Mouse (Mus musculus) liver, embryonic 12.5 days (tissue): ENCODE measurements around the gene Elobl. TPM values are rescaled to one million over a fixed set of nuclear protein-coding genes. Genes with fewer than 3 reads are reported as not detected.

Source experiments
- ATAC-seq: fragments of 200-750 bp; cut with Nextera tagmentation; 2 replicates; pipeline ENCODE4 v1.8.0; 2017; ENCODE audit warnings: moderate number of reproducible peaks, mild to moderate bottlenecking, moderate library complexity
- H3K27ac ChIP-seq: fragments of 300-500 bp; sonication (generic); 2 replicates; pipeline ENCODE4 v1.5.1; 2016; ENCODE audit warnings: mild to moderate bottlenecking
- H3K27me3 ChIP-seq: fragments of 300-500 bp; sonication (generic); replicated peaks from 2 replicates; pipeline ENCODE4 v1.6.1; 2016; ENCODE audit warnings: mild to moderate bottlenecking, moderate library complexity
- H3K36me3 ChIP-seq: fragments of 300-500 bp; sonication (generic); 2 replicates; pipeline ENCODE4 v1.6.1; 2016; ENCODE audit warnings: mild to moderate bottlenecking, moderate library complexity
- H3K4me1 ChIP-seq: fragments of 300-500 bp; sonication (generic); 2 replicates; pipeline ENCODE4 v1.6.1; 2016
- H3K4me2 ChIP-seq: fragments of 300-500 bp; sonication (generic); 2 replicates; pipeline ENCODE4 v1.6.1; 2016; ENCODE audit warnings: mild to moderate bottlenecking, moderate library complexity
- H3K4me3 ChIP-seq: fragments of 300-500 bp; sonication (generic); 2 replicates; pipeline ENCODE4 v1.5.1; 2016; ENCODE audit warnings: mild to moderate bottlenecking, moderate library complexity
- H3K9ac ChIP-seq: fragments of 300-500 bp; sonication (generic); 2 replicates; pipeline ENCODE4 v1.6.1; 2016; ENCODE audit warnings: mild to moderate bottlenecking, moderate library complexity
- H3K9me3 ChIP-seq: fragments of 300-500 bp; sonication (generic); replicated peaks from 2 replicates; pipeline ENCODE4 v1.6.1; 2016; ENCODE audit warnings: mild to moderate bottlenecking, moderate library complexity
- WGBS: fragments of 180-500 bp; shearing (Covaris S2); methylation state at CpG from one replicate; pipeline ENCODE4 v1.1.7; 2016; ENCODE audit not compliant: insufficient replicate concordance; 5-methylcytosine and 5-hydroxymethylcytosine counted together
- polyA plus RNA-seq: library from polyadenylated mRNA; unstranded; fragments of >200 nt; fragmentation: Nextera tagmentation; extraction: Ambion mirVana; gene quantifications from 2 replicates; pipeline ENCODE4 v1.2.1, GENCODE M21; 2016

Elobl gene
- polyA plus RNA-seq, 1 experiment from 2014 or later = not detected

DNA sequence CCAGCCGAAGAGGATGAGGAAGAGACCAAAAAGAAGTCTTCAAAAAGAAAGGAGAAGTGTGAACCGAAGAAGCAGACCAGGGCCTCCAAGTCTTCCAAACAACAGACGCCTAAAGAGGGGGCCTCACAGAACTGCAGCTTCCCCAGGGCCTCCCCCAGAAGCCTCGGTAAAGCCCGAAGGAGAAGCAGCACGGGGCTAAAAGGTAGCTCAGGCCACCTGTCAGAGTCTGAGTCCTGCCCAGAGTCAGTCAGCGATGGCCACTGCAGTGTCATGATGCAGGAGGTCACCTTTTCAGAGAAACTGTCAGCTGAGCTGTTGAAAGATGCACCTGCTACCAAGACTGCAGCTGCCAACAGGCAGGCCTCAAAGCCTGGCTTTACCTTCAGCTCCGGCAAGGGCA lies 14.6 kb upstream of the Elobl start:
- 68% methylated on average over 8 of the region's 8 CpGs for WGBS
- no peak; the same call in 1 of the 2 replicates for ATAC-seq
- Histone ChIP-seq H3K4me2 (no peak overlapping the region), H3K4me1 (peaks cover 19% of the 10 kb centered on the region), H3K9ac (no peak overlapping the region), H3K27me3 (no peaks in the 10 kb centered on the region), H3K27ac (no peak overlapping the region), H3K36me3 (peaks cover 42% of the 10 kb centered on the region), H3K4me3 (no peak overlapping the region), H3K9me3 (no peaks in the 10 kb centered on the region)

DNA sequence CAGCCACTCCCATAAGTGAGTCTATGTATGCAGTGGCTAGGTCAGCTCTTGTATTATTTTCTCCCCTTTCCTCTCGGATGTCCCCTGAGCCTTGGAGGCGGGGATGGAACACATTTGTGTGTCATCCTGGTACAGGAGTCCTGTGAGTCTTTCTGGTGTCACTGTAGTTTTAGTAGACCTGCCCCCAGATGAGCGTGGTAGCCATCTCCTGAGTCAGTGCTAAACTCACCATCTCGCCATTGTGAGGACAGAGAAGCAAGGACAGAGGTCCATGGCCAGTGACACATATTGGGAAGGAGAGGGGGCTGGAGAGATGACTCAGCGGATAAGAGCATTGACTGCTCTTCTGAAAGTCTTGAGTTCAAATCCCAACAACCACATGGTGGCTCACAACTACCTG lies 10.5 kb upstream of the Elobl start:
- Histone ChIP-seq H3K4me1 (peaks cover 25% of the 10 kb centered on the region), H3K27ac (no peak overlapping the region), H3K4me2 (no peak overlapping the region), H3K27me3 (no peaks in the 10 kb centered on the region), H3K9me3 (no peaks in the 10 kb centered on the region), H3K9ac (no peak overlapping the region), H3K36me3 (peaks cover 11% of the 10 kb centered on the region), H3K4me3 (no peak overlapping the region)
- WGBS = 80% methylated on average over 5 of the region's 5 CpGs
- no peak for ATAC-seq

DNA sequence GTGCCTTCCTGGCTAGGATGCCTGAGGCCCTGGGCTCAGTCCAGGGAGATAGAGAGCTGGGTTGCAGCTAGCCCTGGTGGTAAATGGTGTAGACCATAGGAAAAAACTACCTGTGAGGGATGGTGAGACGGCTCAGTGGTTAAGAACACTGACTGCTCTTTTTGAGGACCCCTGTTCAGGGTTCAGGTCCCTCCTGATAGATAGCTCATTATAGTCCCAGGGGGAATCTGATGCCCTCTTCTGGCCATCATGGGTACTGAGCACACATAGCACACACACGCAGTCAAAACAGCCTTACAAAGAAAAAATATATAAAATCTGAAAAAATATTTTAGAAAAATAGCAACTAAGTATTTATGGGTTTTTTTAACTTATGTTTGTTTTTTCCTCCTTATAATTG lies 9.6 kb upstream of the Elobl start:
- H3K4me2 ChIP-seq = no peak overlapping the region
- no peaks in the 10 kb centered on the region for H3K9me3 ChIP-seq
- no peak overlapping the region for H3K27ac ChIP-seq
- ATAC-seq = no peak
- 84% methylated on average over 2 of the region's 2 CpGs for WGBS
- H3K36me3 ChIP-seq = peaks cover 2% of the 10 kb centered on the region
- H3K4me3 ChIP-seq = no peak overlapping the region
- H3K9ac ChIP-seq = no peak overlapping the region
- no peaks in the 10 kb centered on the region for H3K27me3 ChIP-seq
- H3K4me1 ChIP-seq = peaks cover 16% of the 10 kb centered on the region

DNA sequence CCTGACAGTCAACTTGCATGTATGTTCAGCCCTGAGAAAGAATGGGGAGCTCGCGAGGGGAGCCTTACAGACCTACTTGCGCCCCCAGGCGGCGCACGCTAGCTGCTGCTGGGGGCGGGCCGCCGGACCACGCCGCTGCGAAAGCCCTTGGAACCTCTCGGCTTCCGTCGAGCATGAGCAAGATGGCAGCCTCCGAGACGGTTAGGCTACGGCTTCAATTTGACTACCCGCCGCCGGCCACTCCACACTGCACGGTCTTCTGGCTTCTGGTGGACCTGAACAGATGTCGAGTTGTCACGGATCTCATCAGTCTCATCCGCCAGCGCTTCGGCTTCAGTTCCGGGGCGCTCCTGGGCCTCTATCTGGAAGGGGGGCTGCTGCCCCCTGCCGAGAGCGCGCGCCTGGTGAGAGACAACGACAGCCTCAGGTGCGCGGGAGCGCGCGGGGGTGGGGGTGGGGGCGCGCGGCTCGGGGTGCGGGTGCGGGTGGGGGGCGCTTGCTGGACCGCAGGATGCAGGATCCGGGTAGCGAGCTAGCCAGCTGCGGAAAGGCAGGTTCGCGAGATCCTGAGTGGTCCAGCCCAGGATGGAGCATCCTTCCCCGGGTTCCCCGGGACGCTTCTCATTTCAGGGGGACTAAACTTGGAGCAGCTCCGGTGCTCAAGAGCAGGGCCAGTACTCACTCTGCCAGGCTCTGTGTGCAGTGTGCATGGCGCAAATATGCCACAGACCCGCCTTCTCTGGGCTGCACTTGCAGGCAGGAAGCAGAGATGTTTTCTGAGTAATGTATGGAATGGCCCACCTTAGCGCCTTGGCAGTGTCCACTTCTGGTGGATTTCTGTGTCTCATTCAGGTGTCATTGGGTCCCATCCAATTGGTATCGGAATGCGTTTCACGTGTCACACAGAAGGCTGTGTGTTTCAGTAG lies 7.3 kb upstream of the Elobl start:
- H3K4me3 ChIP-seq = peak overlapping the region; percentile 75
- peak; percentile 82 for ATAC-seq
- no peaks in the 10 kb centered on the region for H3K9me3 ChIP-seq
- peak overlapping the region; percentile 69 for H3K27ac ChIP-seq
- H3K9ac ChIP-seq = peak overlapping the region; percentile 77
- H3K4me2 ChIP-seq = peak overlapping the region; percentile 86
- WGBS = 2% methylated on average over 62 of the region's 62 CpGs
- peaks cover 15% of the 10 kb centered on the region for H3K4me1 ChIP-seq
- H3K36me3 ChIP-seq = no peaks in the 10 kb centered on the region
- no peaks in the 10 kb centered on the region for H3K27me3 ChIP-seq

DNA sequence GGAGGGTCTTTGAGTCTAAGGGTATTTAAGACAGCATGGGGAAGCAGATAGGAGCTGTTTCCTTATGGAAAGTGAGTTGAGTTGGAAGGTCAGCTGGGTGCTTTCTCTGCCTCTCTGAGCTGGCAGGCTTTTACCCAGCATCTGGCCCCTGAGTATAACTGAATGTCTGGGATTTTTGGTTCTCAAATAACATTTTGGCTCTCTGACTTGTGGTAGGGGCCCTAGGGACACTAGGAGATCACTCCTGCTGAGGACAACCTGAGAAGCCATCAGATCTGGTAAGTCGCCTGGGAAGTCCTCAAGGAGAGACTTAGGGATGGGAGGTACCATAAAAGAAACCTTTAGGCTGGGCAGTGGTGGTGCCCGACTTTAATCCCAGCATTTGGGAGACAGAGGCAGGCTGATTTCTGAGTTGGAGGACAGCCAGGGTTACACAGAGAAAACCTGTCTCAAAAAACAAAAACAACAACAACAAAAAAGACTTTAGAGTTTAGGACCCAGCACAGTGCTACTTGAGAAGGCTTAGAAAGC lies 3.5 kb upstream of the Elobl start, which contains the start of gene Coil:
Coil (plus strand) TSS at position 51 of the 531 bp plus-strand sequence.
- ATAC-seq = no peak
- no peak within 1 kb of the TSS for H3K4me2 ChIP-seq
- H3K9me3 ChIP-seq = no peaks in the 10 kb centered on the region
- H3K4me3 ChIP-seq = no peak within 1 kb of the TSS
- no peaks in the 10 kb centered on the region for H3K36me3 ChIP-seq
- no peaks in the 10 kb centered on the region for H3K27me3 ChIP-seq
- no peak within 1 kb of the TSS for H3K9ac ChIP-seq
- WGBS = 22% methylated on average over 2 of the region's 2 CpGs
- H3K27ac ChIP-seq = no peak within 1 kb of the TSS
- H3K4me1 ChIP-seq = peaks cover 10% of the 10 kb centered on the region

DNA sequence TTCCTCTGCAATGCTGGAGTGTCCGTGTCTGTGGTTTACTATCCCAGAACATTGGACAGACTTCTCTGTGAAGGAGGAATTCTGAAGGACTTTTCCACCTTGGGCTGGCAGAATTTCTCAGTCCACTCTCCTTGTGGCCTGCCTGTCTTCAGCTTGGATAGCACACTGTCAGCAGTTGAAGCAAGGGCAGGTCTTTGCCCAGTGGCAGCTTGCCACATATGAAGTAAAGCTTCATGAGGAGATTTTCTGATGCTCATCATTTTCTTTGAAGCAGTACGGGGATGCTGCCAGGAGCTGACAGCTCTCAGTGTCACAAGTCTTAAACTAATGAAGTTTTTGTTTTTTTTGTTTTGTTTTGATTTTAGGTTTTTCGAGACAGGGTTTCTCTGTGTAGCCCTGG lies 7.9 kb downstream of the Elobl start:
- H3K4me1 ChIP-seq = peaks cover 19% of the 10 kb centered on the region

DNA sequence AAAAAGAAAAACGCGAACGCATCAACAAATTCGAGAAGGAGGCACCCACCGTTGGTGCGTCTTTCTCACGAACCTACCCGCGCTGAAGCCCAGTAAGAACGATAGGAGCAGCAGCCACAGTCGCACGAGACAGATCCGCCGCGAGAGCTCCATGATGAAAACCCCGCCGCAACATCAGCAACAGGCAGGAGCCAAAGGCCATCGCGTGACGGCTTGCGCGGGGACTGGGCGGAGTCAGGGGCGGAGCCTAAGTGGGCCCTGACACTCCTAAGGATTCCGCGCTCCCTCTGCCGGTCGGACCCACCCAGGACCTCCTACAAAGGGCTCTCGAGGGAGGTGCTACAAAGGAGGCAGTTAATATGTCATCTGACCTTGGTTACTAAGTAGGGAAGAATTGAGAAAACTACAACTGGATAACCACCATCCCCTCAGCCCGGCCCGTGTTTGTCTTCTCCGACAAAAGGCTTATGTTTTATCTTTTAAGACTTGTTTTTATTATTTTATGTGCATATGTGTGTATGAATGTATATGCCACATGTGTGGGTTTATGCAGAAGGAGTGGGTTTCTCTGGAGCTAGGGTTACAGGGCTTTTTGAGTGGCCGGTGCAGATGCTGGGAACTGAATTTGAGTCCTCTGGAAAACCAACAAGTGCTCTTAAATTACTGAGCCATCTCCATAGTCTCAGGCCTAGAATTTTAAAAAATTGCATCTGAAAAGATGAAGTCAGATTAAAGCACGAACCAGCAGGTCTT lies 11.3 kb downstream of the Elobl start, which contains the start of gene Scpep1:
Scpep1 (minus strand) TSS at position 249 of the 753 bp plus-strand sequence.
- peak within 1 kb of the TSS; percentile 75 for H3K4me2 ChIP-seq

More for the DNA sequence above, 7.9 kb downstream of the Elobl start:
- no peaks in the 10 kb centered on the region for H3K27me3 ChIP-seq
- no peak overlapping the region for H3K4me2 ChIP-seq
- H3K4me3 ChIP-seq = no peak overlapping the region
- ATAC-seq = no peak
- H3K27ac ChIP-seq = no peak overlapping the region
- 61% methylated on average over 3 of the region's 3 CpGs for WGBS
- no peaks in the 10 kb centered on the region for H3K36me3 ChIP-seq
- no peaks in the 10 kb centered on the region for H3K9me3 ChIP-seq
- H3K9ac ChIP-seq = no peak overlapping the region

DNA sequence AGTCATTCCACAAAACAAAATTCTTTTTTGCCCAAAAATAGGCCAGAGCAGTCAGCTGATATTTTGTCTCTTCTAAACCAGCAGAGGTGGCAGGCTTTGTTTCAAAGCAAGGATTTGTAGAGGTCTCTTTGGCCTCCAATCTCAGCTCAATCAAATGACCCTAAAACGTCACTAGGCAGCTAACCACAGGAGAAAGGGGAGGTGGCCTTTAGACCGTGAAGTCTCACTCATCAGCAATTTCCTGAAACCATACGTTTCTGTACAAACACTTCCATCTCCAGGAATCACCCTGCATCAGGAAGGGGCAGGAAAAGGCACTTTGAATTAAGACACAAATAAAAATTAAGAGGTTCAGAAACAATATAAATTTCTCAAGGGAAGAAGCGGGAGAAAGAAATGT lies 11.9 kb downstream of the Elobl start:
- no peaks in the 10 kb centered on the region for H3K27me3 ChIP-seq
- 0% methylated on average over 4 of the region's 4 CpGs for WGBS
- H3K4me1 ChIP-seq = peaks cover 41% of the 10 kb centered on the region
- H3K27ac ChIP-seq = 0 out of 2 replicates have a peak overlapping the region, but pooled peaks have one; percentile 32
- H3K4me3 ChIP-seq = peak overlapping the region; percentile 61
- H3K9me3 ChIP-seq = no peaks in the 10 kb centered on the region
- no peak for ATAC-seq
- H3K9ac ChIP-seq = peak overlapping the region; percentile 61
- H3K36me3 ChIP-seq = peaks cover 7% of the 10 kb centered on the region
- H3K4me2 ChIP-seq = peak overlapping the region; percentile 75

More for the DNA sequence above, 11.3 kb downstream of the Elobl start, which contains the start of gene Scpep1:
- H3K9ac ChIP-seq = peak within 1 kb of the TSS; percentile 61
- H3K4me1 ChIP-seq = peaks cover 35% of the 10 kb centered on the region
- H3K27me3 ChIP-seq = no peaks in the 10 kb centered on the region
- peaks cover 7% of the 10 kb centered on the region for H3K36me3 ChIP-seq
- 5% methylated on average over 34 of the region's 34 CpGs for WGBS
- peak within 1 kb of the TSS; percentile 61 for H3K4me3 ChIP-seq
- H3K9me3 ChIP-seq = no peaks in the 10 kb centered on the region
- peak; percentile 91 for ATAC-seq
- 0 out of 2 replicates have a peak within 1 kb of the TSS, but pooled peaks have one; percentile 32 for H3K27ac ChIP-seq

DNA sequence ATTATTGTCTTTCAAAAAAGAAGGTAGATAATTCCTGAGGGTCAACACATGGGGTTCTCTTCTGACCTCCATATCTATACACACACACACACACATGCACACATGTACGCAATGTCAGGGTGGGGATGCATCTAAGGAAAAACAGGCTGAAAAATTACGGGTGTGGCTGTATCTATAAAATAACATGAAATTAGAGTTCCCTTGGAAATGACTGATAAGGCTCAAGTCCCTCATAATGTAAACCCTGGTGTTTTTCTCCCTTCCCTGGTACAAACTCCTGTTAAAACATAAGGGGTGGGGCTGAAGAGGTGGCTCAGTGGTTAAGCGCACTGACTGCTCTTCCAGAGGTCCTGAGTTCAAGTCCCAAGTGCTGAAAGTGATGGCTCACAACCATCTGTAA lies 13.1 kb downstream of the Elobl start:
- peak; percentile 64 for ATAC-seq
- peaks cover 7% of the 10 kb centered on the region for H3K36me3 ChIP-seq
- no peak overlapping the region for H3K27ac ChIP-seq
- H3K4me1 ChIP-seq = peaks cover 43% of the 10 kb centered on the region
- no peak overlapping the region; the same call in 1 of the 2 replicates for H3K4me3 ChIP-seq
- H3K9me3 ChIP-seq = no peaks in the 10 kb centered on the region
- no peak overlapping the region for H3K9ac ChIP-seq
- H3K4me2 ChIP-seq = no peak overlapping the region
- no peaks in the 10 kb centered on the region for H3K27me3 ChIP-seq
- WGBS = 58% methylated on average over 3 of the region's 3 CpGs

DNA sequence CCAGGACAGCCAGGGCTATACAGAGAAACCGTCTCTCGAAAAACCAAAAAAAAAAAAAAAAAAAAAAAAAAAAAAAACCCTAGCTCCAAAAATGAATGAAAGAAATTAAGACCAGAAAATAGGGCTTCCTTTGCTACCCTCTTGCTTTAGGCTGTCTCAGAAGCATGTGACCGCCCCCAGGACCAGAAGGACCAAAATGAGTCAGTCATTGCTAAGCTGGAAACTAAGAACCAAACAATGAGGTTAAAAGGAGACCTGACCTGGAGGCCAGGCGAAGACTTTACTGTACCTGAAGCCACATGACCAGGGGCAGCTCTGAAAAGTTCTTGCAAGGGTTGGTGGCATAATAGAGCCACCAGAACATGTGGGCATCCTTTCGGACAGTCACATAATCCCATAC lies 14.6 kb downstream of the Elobl start:
- WGBS = 74% methylated on average over 5 of the region's 5 CpGs
- H3K9ac ChIP-seq = no peak overlapping the region
- no peaks in the 10 kb centered on the region for H3K9me3 ChIP-seq
- H3K27me3 ChIP-seq = no peaks in the 10 kb centered on the region
- H3K4me1 ChIP-seq = peaks cover 43% of the 10 kb centered on the region
- no peak for ATAC-seq
- no peak overlapping the region for H3K4me2 ChIP-seq
- no peak overlapping the region for H3K27ac ChIP-seq
- H3K36me3 ChIP-seq = peaks cover 7% of the 10 kb centered on the region
- no peak overlapping the region for H3K4me3 ChIP-seq

DNA sequence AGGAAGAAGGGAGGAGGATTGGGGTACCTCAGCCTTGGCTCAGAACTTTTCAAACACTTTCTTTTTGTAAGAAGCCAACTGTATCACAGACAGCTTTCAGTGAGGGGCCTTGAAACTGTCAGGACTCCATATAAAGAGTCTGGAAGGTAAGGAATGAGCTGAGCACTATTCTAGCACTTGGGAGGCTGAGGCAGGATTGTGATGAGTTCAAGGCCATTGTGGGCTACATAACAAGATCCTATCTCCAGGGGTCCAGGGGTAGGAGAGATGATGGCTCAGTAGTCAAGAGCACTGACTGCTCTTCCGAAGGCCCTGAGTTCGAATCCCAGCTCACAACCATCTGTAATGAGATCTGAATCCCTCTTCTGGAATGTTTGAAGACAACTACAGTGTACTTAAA lies 15.2 kb downstream of the Elobl start:
- H3K27me3 ChIP-seq = peaks cover 4% of the 10 kb centered on the region; the same call in 1 of the 2 replicates
- WGBS = 96% methylated on average over 2 of the region's 2 CpGs
- ATAC-seq = no peak

More for the DNA sequence above, 15.2 kb downstream of the Elobl start:
- Histone ChIP-seq H3K4me3 (no peak overlapping the region), H3K9ac (no peak overlapping the region), H3K4me1 (peaks cover 43% of the 10 kb centered on the region), H3K36me3 (peaks cover 11% of the 10 kb centered on the region), H3K9me3 (no peaks in the 10 kb centered on the region), H3K27ac (no peak overlapping the region), H3K4me2 (no peak overlapping the region)
